Mouse (Mus musculus): Measurements from ENCODE around the gene Gal3st1.

DNA sequence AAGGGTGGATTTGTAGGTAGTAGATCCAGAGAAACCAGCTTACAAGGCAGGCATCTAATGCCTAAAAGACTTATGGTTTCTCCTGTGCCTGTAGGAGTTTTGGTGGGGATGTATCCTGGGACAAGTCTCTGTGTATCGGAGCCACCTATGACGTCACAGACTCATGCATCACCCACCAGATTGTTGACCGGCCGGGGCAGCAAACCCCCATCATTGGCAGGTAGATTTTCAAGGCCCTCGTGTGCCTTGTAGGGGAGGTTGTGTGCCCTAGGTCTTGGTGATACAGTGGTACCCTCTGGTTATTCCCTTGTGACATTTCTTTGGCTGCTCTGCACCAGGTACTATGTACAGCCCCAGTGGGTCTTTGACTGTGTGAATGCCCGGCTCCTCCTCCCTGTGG, 6.8 kb upstream of the Gal3st1 start, which contains the start of gene 4930556J24Rik:
- TF ChIP-seq EP300 (IDR thresholded peaks at IDR 0.05; ENCODE audit: low read depth) (no peak), CTCF (IDR thresholded peaks at IDR 0.05; ENCODE audit: low read depth) (no peak)

Data from liver, postnatal 0 days (tissue).